Mouse (Mus musculus) NIH3T3 (cell line): ENCODE measurements at regions not wholly inside any gene's neighbourhood (a gene's known extent, or its start where the extent isn't known, plus 50 kb on each side); places are given as distances from the start of the nearest gene placed in this dataset.

Source experiments
- DNase-seq: peaks from one replicate; pipeline ENCODE4 v3.0.0-alpha.2; 2012; ENCODE audit warnings: low read depth

DNA sequence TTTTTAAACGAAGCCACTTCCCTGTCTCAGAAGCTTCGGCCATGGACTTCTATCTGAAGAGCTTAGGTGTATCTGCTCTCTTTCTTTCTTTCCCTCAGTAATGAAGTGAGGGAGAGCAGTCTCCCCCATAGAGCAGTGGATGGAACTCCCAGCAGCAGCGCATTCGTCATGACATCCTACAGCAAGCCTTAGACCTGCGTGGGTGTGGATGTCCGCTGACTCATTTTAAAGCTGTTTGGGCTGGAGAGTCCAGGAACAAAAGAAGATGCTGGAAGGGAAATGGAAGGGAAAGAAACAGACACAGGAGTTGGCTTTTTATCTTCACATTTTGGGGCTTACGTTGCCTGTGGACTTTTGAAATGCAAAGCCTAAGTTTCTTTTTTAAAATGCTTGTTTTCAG is 190.3 kb upstream of the Arhgap24 start:
- peak; percentile 56 for DNase-seq

DNA sequence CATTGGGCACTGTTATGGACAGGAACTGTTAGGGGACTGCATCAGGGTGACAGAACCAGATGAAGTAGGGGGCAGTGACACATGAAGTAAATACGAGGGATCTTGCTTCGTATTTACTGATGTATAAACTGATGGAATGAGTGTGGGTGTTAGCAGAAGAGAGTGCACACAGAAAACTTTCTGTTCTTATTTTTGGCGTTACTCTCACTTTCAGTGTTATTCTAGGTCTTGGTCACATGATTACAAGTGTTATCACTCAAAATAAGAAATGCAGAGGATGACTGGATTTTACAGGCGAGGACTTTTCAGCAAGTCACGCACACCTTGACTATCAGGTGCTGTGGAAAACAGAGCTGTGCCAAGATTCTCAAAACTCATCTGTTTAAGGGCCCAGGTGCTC is 185.6 kb upstream of the Arhgap24 start:
- no peak for DNase-seq

- no peak for DNase-seq
Measured at GRCm38 (mm10) chr5:102306309-102306708, 174.9 kb upstream of the Arhgap24 start.

DNA sequence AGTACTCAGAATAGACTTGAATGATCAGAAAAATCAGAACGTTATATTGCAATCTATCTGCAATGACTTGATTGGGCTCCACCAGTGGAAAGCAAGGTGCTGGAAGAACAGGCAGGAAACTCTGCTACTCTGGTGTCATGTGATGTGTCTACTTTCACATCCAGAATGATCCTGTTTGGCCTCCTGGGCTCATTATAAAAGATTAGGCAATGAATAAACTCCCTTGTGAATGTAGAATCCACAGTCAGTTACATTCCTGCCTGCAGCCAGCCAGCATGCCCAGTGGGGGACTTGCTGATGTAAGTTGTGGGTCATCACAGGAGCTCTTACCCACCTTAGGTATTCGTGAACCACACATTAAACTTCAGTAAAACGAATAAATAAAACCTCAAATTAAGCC is 174.5 kb upstream of the Arhgap24 start:
- no peak for DNase-seq

DNA sequence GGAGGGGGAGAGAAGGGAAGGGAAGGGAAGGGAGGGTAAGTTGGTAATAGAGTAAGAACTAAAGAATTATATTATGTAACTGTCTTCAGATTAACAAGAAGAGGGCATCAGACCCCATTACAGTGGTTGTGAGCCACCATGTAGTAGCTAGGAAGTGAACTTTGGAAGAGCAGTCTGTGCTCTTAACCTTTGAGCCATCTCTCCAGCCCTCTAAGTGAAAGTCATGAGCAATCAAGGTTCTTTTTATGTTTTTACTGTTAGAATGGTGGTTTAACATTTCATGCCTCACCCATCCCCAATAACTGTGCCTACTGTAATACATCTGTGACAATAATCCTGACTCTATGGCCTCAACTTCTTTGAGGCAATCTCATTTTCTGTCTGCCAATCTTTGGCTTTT is 169.6 kb upstream of the Arhgap24 start:
- DNase-seq, result no peak

DNA sequence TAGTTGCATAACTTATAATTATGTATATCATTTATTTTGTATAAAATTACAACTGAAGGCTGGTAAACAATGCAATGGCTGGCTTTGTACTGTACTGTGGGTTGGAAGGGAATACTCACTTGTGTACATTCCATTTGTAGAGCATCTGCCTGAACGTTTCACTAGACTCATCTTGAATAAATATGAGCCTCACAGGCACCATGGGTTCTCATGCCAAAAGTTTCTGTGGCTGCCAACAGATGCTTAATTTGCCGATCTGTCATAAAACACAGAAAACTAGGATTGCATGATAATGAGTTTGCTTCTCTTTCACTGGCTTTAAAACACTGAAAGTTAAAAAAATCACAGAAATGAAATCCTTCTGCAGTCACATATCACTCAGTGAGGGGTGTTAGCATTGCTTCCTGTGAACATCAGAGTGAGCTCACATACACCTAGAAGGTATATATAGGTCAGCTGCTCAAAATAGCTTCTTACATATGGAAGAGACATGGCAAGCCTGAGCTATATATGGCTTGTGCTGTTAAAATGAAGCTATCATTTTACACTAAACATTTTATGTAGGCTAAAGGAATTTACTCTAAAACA is 152.9 kb upstream of the Arhgap24 start:
- no peak for DNase-seq

DNA sequence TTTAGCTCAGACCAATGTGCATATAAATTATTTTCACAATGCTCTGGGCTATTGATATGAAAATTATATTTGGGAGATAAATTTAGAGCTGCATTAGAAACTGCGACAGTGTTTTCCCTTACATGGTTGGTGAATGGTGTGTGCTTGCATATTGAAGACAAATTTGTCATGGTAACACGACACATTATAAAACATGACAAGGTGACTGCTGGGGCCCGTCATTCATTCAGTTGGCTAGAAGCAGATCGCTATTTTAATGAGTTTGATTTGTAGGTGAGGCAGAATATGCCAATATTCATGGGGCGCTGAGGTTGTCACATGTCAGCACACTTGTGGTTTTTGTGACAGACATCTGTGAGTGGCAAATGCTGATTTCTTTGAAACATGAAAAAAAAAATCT is 147.3 kb upstream of the Arhgap24 start:
- DNase-seq, result no peak

DNA sequence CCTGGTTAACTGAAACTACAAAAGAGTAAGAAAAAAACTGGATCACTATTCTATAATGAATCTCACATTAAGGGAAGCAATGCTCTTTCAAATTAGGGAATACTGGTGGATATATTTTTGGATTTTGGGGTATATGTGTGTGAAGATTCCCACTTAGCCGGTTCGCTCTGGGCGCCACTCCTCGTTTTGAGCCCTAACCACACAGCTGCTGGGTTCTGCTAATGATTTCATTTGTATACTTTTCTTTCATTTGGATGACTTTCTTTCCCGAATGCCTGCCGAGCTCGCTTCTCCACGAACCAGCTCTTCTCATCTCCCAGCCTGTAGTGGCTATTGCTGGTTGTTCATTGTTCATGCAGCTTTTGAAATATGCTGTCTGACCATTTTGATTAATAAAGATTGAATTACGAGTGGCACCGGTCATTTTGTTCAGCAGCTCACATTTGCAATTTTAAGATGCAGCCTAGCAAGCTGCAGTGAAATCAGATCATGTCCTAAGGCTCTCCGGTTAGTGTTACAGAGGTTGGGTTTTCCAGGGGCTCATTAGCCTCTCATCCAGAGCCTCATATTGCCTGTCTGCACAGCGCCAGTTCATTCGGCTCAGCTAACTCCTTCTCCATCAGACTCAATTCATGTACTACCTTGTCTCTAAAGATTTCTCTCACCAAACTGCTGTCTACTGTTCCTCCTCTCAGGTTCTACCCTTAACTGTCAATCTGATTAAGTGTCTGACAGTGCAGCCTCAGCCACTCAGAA is 146.6 kb upstream of the Arhgap24 start:
- no peak for DNase-seq

DNA sequence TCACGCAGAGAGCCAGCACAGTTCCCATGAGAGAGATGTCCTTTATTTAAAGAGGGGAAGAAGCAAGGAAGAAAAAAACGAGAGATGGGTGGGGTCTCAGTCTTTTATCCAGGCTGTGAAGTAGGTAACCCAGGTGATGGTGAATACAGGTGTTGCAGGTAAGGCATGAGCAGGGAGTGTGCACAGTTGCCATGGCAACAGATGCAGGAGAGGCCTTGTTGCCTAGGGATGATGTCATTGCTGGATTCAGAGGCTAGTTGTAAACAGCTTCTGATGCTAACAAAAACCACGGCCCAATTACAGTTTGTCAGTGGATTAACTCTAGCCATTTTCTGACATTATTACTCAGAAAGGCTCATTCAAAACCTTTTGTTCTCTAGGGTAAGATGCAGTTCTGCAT is 114.7 kb upstream of the Arhgap24 start:
- no peak for DNase-seq

DNA sequence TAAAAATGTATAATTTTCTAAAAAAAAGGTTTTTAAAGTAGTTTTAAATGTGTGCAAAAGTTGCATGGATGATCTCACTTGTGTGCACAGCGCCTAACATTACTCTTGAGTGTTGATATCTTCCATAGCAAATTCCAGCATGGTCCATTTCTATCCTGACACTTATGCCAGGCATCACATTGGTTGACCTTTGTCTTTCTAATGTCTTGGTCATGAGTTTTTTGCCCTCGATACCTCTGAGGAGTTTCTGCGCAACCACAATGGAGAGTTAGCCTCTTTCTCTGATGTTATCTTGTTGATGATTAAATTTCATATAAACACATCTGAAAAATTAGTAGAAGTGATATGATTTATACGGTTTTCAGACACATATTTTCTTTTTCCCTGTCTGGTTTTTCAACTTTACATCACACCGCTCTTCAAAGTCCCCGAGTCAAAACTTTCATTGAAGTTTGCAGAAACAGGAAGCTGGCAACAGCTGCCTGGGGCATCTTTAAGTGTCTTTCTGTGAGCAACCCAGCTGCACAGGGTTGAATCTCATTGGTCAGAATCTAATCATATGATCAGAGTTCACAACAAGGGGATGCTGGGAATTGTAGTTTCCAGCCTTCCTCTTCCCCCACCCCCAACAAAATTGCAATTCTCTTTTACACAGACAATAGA is 107.8 kb upstream of the Arhgap24 start:
- peak; percentile 44 for DNase-seq

DNA sequence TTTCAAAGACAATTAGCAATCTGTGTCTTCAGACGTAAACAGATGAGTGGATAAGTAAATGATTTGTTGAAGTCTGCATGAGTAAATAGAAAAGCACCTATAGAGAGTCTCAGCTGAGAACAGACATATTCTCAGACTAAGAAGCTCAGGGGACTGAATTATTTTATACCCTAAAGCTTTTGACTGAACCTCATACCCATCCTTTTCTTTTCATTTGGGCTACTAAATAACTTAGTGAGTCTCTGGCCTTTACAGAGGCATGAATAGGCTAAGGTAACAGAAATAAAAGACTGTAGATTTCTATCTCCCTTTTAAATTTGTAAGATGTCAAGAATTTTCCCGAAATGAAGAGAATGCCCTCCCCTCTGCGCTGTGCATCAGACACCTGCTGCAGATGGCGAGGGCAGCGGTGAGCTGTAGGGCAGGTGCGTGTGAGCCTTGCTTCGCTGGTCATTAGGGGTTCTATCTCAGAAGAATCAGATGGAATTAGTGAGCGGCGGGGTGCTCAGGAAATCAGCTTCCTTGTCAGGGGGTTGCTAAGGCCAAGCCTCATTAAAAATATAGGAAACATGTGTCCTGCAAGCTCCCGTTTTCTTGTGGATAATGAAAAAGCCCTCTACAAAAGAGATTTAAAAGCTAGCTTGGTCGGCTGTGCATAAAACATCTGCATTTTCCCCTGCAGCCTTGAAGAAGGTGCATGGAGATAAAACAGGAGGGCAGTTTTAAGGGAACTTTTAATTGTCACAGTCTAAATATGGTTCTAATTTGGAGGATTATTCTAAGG is 107.0 kb upstream of the Arhgap24 start:
- no peak for DNase-seq

DNA sequence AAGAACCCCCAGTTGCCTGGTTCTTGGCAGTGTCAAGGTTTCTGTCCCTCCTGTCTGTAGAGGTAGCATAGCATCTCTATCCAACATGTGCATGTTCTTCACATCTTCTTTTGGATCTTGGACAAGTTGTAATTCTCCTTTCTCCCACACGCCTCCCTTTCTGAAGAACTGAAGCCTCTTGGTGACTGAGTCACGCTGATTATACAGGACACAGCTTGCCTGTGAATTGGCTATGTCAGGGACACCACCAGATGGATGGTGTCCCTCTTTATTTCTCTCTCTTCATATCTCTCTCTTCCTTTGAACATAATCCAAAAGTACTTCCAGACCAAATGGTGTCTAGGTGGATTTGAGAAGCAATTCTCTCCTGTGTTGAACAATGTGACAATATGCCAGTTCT is 105.9 kb upstream of the Arhgap24 start:
- no peak for DNase-seq

- DNase-seq, result no peak
Measured at GRCm38 (mm10) chr5:102393941-102394340, 87.2 kb upstream of the Arhgap24 start.

GRCm38 (mm10) chr5:102395608-102396146 is 85.5 kb upstream of the Arhgap24 start:
- DNase-seq, result no peak

DNA sequence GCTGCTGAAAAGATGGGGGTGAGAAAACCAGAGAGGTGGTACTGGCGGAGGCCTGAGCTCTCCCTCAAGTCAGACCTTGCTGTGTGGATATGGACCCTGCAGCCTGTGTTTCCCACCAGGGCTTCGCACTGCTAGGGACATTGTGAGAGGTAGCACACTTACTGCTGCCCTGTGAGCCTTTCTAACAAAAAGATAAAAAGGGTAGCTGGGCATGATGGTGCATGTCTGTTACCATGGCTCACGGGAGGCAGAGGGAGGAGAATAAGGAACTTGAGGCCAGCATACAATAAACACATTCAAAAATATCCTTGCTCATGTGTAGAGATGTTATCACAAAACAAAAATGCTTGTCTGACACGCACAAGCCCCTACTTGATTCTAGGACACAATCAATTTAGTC is 82.2 kb upstream of the Arhgap24 start:
- DNase-seq, result no peak

DNA sequence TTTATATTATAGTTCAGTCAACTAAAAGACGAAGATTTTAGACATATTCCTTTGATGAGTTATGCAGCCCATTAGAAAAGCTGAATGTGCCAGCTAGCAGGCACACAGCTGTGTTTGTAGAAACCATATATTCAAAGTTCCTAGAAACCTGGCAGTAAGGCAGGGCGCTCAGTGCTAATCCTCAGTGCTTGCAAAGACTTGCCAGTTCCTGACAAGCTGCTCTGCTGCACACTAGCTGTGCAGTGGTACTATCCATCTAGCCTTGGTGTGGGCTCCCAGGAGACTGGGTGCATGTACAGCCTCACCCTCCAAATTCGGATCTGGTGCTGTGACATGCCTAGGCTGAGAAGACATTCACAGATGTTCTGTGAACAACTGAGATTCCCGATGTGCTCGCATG is 63.5 kb upstream of the Arhgap24 start:
- no peak for DNase-seq

DNA sequence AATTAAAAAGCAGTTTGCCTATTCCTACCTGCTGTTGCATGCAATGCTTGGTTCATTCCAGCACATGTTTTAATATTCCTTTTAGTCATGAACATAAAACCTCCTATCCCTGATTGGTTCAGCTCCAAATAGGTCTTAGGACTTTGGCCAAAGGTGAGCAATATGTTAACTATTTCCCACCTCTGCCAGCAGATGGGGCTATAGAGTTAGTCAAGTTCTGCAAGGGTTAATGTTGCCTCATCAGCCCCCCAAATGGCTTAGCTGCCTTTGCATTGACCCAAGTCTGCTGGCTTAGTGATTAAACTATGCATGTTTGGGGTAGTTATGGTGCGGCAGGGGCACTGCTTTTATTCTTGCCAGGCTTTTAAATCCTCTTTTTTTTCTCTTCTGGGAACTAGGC is 62.1 kb upstream of the Arhgap24 start:
- peak; percentile 79 for DNase-seq

DNA sequence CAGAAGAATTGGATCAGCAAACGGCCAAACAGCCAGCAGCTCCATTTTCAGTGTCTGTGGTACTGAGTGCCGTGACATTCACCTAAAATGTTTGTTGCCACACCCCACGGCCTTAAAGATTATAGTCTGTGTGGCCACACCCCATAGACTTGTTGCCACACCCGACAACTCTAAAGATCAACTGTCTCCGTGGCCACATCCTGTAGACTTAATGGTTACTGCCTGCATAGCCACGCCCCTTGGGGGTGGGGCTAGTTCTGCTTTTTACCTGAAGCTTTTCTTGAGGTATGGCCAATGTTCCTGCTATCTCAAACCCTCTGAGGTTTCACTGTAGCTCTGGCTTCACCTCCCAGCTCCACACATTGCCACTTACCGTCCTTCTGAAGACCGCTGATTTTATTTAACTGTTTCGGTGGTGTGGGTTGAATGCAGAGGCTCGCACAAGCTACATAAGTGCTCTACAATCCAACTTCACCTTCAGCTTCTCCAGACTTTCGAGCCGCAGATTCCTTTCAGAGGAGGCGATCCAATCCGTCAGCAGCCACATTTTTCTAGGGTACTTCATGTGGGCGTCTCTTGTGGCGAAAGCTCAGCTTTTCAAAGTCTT is 56.5 kb upstream of the Arhgap24 start:
- DNase-seq, result no peak

GRCm38 (mm10) chr5:102428310-102428709 is 52.9 kb upstream of the Arhgap24 start:
- DNase-seq, result no peak
